Mouse (Mus musculus): ENCODE results near the gene S100pbp. TPM values are rescaled to one million over a fixed set of nuclear protein-coding genes. Genes with fewer than 3 reads are reported as not detected.

S100pbp gene
- total and polyA plus RNA-seq, 2 experiments from 2014 or later, result 15.6 to 52.2 TPM

DNA sequence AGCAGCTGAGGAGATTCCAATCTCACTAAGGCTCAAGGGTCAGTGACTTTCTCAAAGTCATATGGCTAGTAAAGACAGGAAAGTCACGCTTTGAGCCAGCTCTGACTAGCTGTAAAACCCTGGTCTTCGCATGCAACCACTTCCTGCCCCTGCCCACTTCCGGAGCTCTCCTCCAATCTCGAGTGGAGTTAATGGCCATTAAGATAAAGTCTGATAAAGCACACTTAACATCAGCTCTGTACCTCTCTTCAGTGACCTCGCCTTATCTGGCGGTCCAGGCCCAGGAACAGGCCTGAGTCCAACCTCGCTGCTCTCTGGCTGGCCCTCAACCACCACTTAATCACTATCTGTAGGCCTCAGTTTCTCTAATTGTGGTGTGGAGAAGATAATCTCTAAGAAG lies 45.0 kb upstream of the S100pbp start:
- 87% methylated on average over 7 of the region's 7 CpGs for WGBS
- no peak for TF ChIP-seq CTCF (IDR thresholded peaks at IDR 0.05; ENCODE audit: low read depth)
- H3K36me3 ChIP-seq (ENCODE audit: insufficient read depth), result no peaks in the 10 kb centered on the region
- H3K4me2 ChIP-seq (ENCODE audit: low read depth), result no peak overlapping the region
- H3K9me3 ChIP-seq (ENCODE audit: low read length), result no peaks in the 10 kb centered on the region
- no peak overlapping the region for H3K9ac ChIP-seq
- H3K27me3 ChIP-seq (ENCODE audit: insufficient read depth, low read length), result no peaks in the 10 kb centered on the region
- H3K4me1 ChIP-seq (ENCODE audit: insufficient read depth), result no peaks in the 10 kb centered on the region; the same call in 1 of the 2 replicates
- no peak overlapping the region for H3K4me3 ChIP-seq (ENCODE audit: low read depth, low read length)
- no peak overlapping the region for H3K27ac ChIP-seq (ENCODE audit: low read depth, low read length)
- DNase-seq (no peak), ATAC-seq (no peak)

DNA sequence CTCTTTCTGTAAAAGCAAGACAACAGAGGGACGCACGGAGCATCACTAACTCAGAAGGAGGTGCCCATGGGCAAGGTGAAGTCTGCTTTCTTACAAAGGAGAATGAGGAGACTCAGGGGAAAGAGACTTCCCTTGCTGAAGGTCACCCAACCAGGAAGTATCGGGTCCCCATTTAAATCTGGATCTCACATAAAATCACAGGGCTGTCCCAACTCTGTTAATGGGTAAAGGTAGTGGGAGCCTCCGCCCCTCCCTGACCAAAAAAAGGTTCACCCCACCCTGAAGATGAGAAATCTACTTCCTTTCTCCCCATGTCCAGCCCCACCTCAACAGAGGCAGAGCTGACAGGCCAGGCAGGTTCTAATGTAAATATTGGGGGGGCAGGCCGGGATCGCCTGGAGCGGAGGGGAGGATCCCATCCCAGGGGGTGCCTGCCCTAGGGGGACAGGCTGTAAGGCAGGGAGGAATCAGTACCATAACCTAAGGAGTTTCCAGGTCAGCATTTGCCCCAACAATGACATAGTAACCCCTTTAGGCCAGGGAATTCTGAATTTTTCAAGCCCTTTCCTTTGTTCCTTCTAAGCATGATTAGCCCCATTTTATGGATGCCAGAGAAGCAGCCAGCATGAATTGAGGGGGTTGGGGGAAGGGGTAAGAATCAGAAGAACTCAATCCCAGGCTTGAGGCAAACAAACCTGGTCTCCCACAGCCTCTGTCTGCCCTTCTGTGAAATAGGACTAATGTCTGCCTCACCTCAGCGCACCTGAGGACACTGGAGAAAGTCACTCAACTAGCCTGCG lies 43.2 kb upstream of the S100pbp start:
- no peak overlapping the region for H3K4me2 ChIP-seq (ENCODE audit: low read depth)
- H3K36me3 ChIP-seq (ENCODE audit: insufficient read depth), result no peaks in the 10 kb centered on the region
- DNase-seq (no peak), ATAC-seq (no peak)
- no peaks in the 10 kb centered on the region for H3K9me3 ChIP-seq (ENCODE audit: low read length)
- no peak overlapping the region for H3K4me3 ChIP-seq (ENCODE audit: low read depth, low read length)
- H3K4me1 ChIP-seq (ENCODE audit: insufficient read depth), result no peaks in the 10 kb centered on the region; the same call in 1 of the 2 replicates
- H3K27ac ChIP-seq (ENCODE audit: low read depth, low read length), result no peak overlapping the region
- H3K9ac ChIP-seq, result no peak overlapping the region
- no peak for TF ChIP-seq CTCF (IDR thresholded peaks at IDR 0.05; ENCODE audit: low read depth)
- WGBS, result 90% methylated on average over 9 of the region's 9 CpGs
- H3K27me3 ChIP-seq (ENCODE audit: insufficient read depth, low read length), result no peaks in the 10 kb centered on the region

DNA sequence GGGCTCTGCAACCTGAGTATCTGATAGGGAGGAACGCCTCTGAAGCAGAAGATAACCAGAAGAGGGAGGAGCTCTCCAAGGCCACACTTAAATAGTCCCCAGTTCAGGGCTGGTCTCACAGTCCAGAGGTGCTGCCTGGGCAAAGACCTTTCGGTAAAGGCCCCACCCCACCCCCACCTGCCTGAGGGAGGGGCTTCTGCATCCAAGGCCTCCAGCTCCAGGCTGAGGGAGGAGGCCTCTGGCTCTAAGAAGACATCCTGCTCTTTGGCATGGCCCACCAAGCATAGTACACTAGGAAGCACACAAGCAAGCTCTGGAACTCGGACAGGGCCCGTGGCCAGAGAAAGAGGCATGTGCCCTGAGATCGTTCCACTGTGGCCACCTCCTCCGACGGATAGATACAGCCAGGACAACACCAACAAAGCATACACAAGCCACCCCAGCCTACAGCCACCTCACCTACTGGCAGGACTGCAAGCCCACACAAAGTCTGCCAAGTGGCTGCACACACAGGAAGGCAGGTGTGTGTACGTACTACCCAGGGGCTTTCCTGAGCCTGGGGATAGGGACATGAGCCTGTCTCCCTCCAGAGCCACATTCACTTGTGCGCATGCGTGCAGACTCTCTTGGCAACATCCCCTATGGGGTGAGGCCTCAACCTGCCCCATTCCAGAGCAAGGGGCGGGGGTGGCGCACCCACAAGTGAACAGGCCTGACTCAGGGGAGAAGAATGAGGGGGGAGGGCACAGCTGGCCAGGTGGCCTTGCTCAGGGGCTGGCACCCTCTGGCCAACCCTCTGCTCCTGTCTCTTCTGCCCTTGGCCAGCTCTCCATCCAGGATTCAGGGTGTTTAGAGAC lies 42.3 kb upstream of the S100pbp start:
- H3K27ac ChIP-seq (ENCODE audit: low read depth, low read length), result no peak overlapping the region
- H3K4me3 ChIP-seq (ENCODE audit: low read depth, low read length), result no peak overlapping the region
- H3K36me3 ChIP-seq (ENCODE audit: insufficient read depth), result no peaks in the 10 kb centered on the region
- DNase-seq (no peak), ATAC-seq (no peak)
- H3K4me2 ChIP-seq (ENCODE audit: low read depth), result no peak overlapping the region
- H3K9me3 ChIP-seq (ENCODE audit: low read length), result no peaks in the 10 kb centered on the region
- H3K9ac ChIP-seq, result no peak overlapping the region
- peaks cover 5% of the 10 kb centered on the region; the same call in 1 of the 2 replicates for H3K4me1 ChIP-seq (ENCODE audit: insufficient read depth)
- H3K27me3 ChIP-seq (ENCODE audit: insufficient read depth, low read length), result no peaks in the 10 kb centered on the region
- 77% methylated on average over 12 of the region's 12 CpGs for WGBS
- no peak for TF ChIP-seq CTCF (IDR thresholded peaks at IDR 0.05; ENCODE audit: low read depth)

DNA sequence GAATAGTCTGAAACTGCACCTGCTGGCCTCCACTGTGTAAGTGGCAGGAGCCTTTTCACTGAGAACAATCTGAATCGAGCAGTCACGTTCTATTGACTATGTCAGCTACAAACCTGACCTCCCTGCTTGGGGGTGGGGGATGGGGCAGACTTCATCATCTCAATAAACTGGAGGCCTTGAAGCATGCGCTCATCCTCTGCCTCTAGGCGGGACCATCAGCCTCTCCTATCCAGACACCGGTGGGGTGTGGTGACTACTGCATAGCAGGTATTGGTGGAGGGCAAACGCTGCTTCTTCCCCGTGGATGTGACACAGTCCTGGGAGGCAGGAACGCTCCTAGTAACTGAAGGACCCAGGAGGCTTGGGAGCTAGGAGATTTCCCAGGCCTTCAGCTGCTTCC lies 41.4 kb upstream of the S100pbp start:
- WGBS, result 61% methylated on average over 8 of the region's 8 CpGs
- Histone ChIP-seq H3K4me1 (ENCODE audit: insufficient read depth) (peaks cover 9% of the 10 kb centered on the region; the same call in 1 of the 2 replicates), H3K4me2 (ENCODE audit: low read depth) (no peak overlapping the region), H3K27me3 (ENCODE audit: insufficient read depth, low read length) (no peaks in the 10 kb centered on the region), H3K9me3 (ENCODE audit: low read length) (no peaks in the 10 kb centered on the region), H3K4me3 (ENCODE audit: low read depth, low read length) (no peak overlapping the region), H3K9ac (no peak overlapping the region), H3K36me3 (ENCODE audit: insufficient read depth) (no peaks in the 10 kb centered on the region), H3K27ac (ENCODE audit: low read depth, low read length) (no peak overlapping the region)
- ATAC-seq, result no peak
- no peak for DNase-seq
- no peak for TF ChIP-seq CTCF (IDR thresholded peaks at IDR 0.05; ENCODE audit: low read depth)

DNA sequence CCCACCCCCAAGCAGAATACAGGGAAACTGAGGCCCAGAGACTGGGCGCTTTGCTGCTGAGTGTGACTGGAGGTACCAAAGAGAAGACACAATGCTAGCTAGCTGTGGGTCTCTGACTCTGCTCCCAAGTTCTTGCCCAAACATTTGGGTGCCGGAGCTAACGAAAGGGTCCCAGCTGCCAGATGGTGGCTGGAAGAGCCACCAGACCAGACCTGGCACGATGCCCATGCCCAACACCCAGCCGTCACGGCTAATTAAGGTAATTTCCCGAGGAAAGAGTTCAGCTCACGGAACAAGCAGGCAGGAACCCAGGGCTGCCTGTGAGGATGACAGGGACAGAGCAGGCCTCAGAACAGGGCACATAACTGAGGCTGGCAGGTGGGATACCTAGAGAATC lies 38.5 kb upstream of the S100pbp start:
- H3K36me3 ChIP-seq (ENCODE audit: insufficient read depth), result peaks cover 10% of the 10 kb centered on the region; the same call in 1 of the 2 replicates
- H3K9me3 ChIP-seq (ENCODE audit: low read length), result no peaks in the 10 kb centered on the region
- 10% methylated on average over 8 of the region's 8 CpGs for WGBS
- DNase-seq, result no peak
- no peaks in the 10 kb centered on the region; the same call in 1 of the 2 replicates for H3K27me3 ChIP-seq (ENCODE audit: insufficient read depth, low read length)
- H3K27ac ChIP-seq (ENCODE audit: low read depth, low read length), result no peak overlapping the region
- ATAC-seq, result no peak
- peak overlapping the region; percentile 32 for H3K4me3 ChIP-seq (ENCODE audit: low read depth, low read length)
- 0 out of 2 replicates have a peak overlapping the region, but pooled peaks have one; percentile 29 for H3K9ac ChIP-seq
- peak overlapping the region; percentile 49 for H3K4me2 ChIP-seq (ENCODE audit: low read depth)
- H3K4me1 ChIP-seq (ENCODE audit: insufficient read depth), result peaks cover 9% of the 10 kb centered on the region; the same call in 1 of the 2 replicates
- TF ChIP-seq CTCF (IDR thresholded peaks at IDR 0.05; ENCODE audit: low read depth), result no peak

DNA sequence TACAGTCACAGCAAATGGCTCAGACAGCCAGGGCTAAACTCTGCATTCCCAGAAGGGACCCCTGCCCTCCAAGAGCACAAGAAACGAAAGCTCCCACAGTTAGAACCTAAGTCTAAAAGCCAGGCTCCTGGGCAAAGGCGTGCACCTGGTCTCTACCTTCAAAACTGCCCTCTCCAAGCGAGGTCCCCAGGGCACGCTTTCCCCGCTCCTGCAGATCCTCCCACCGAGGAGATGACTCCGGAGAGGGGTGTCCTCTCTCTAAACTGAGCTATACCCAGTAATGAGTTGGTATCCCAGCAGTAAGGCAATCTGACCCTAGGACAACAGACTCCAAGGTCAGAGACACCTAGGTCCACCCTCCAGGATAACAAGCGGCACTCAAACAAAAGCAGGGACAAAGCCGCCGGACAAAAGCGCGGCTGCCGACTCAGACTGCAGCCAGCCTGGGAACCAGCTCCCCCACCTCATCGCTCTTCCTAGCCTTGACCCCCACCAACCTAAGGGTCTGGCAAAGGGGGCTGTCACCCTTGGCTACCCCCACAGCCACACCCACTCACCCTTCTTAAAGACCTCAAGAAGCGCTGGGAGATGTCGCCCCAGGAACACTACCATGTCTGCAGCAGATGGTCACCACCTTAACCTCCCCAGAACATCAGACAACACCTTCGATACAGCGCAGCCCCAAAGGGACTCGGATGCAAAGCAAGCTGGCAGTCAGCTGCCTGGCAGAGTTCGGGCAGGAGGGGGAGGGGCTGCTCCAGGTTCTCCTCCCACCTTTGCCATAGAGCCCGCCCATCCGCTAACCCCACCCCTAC lies 37.9 kb upstream of the S100pbp start:
- Histone ChIP-seq H3K9me3 (ENCODE audit: low read length) (no peaks in the 10 kb centered on the region), H3K36me3 (ENCODE audit: insufficient read depth) (peaks cover 14% of the 10 kb centered on the region; the same call in 1 of the 2 replicates), H3K4me1 (ENCODE audit: insufficient read depth) (peaks cover 9% of the 10 kb centered on the region; the same call in 1 of the 2 replicates), H3K27ac (ENCODE audit: low read depth, low read length) (no peak overlapping the region), H3K9ac (peak overlapping the region; percentile 29), H3K4me3 (ENCODE audit: low read depth, low read length) (peak overlapping the region; percentile 32), H3K4me2 (ENCODE audit: low read depth) (peak overlapping the region; percentile 49), H3K27me3 (ENCODE audit: insufficient read depth, low read length) (no peaks in the 10 kb centered on the region; the same call in 1 of the 2 replicates)
- 10% methylated on average over 22 of the region's 22 CpGs for WGBS
- 0 out of 2 replicates have a peak, but pooled peaks have one; percentile 14 for ATAC-seq
- no peak for DNase-seq
- no peak for TF ChIP-seq CTCF (IDR thresholded peaks at IDR 0.05; ENCODE audit: low read depth)

Measured in forebrain, postnatal 0 days (tissue).